Mouse (Mus musculus) myocyte (in vitro differentiated cells): ENCODE measurements at regions not wholly inside any gene's neighbourhood (a gene's known extent, or its start where the extent isn't known, plus 50 kb on each side); places are given as distances from the start of the nearest gene placed in this dataset.

Experiments used
- CEBPB ChIP-seq: IDR thresholded peaks from 2 replicates; pipeline ENCODE4 v1.6.1; 2011; ENCODE audit warnings: mild to moderate bottlenecking, moderate library complexity; ENCODE audit not compliant: poor library complexity, insufficient read depth, severe bottlenecking
- E2F4 ChIP-seq: IDR thresholded peaks from one replicate; pipeline ENCODE4 v1.6.1; 2011; ENCODE audit warnings: mild to moderate bottlenecking, control low read depth, moderate library complexity; ENCODE audit not compliant: insufficient read depth
- MAX ChIP-seq: IDR thresholded peaks from one replicate; pipeline ENCODE4 v1.6.1; 2011; ENCODE audit warnings: low read depth, mild to moderate bottlenecking, control low read depth
- MYOD1 ChIP-seq, 3 experiments: IDR thresholded peaks; one replicate each; pipeline ENCODE4 v1.6.1; 2011; ENCODE audit warnings: control low read depth in 2 of 3, low read depth in 2 of 3, mild to moderate bottlenecking in 2 of 3, moderate library complexity in 1 of 3; ENCODE audit not compliant: insufficient read length in 2 of 3, control insufficient read depth in 1 of 3
- MYOG ChIP-seq, 3 experiments: IDR thresholded peaks; one replicate each; pipeline ENCODE4 v1.6.1; 2011; ENCODE audit warnings: control low read depth in 2 of 3, low read depth in 2 of 3, mild to moderate bottlenecking in 2 of 3; ENCODE audit not compliant: insufficient read length in 2 of 3, control insufficient read depth in 1 of 3, insufficient read depth in 1 of 3
- POLR2A ChIP-seq: IDR thresholded peaks from one replicate; pipeline ENCODE4 v1.6.1; 2011; ENCODE audit warnings: low read depth, mild to moderate bottlenecking, control low read depth, moderate library complexity; ENCODE audit not compliant: insufficient read length
- POLR2AphosphoS2 ChIP-seq: IDR thresholded peaks from one replicate; pipeline ENCODE4 v1.6.1; 2011; ENCODE audit warnings: low read depth, control low read depth; ENCODE audit not compliant: insufficient read length
- REST ChIP-seq: IDR thresholded peaks from one replicate; pipeline ENCODE4 v1.6.1; 2011; ENCODE audit warnings: mild to moderate bottlenecking, control low read depth, moderate library complexity; ENCODE audit not compliant: insufficient read depth, insufficient read length
- SRF ChIP-seq: IDR thresholded peaks from one replicate; pipeline ENCODE4 v1.6.1; 2011; ENCODE audit warnings: low read depth; ENCODE audit not compliant: control insufficient read depth, insufficient read length
- TCF12 ChIP-seq: IDR thresholded peaks from one replicate; pipeline ENCODE4 v1.6.1; 2011; ENCODE audit warnings: mild to moderate bottlenecking, control low read depth; ENCODE audit not compliant: poor library complexity, insufficient read depth, severe bottlenecking
- TCF3 ChIP-seq: IDR thresholded peaks from one replicate; pipeline ENCODE4 v1.6.1; 2011; ENCODE audit warnings: low read depth, control low read depth; ENCODE audit not compliant: insufficient read length
- USF1 ChIP-seq: IDR thresholded peaks from one replicate; pipeline ENCODE4 v1.6.1; 2011; ENCODE audit warnings: low read depth, mild to moderate bottlenecking, control low read depth, moderate library complexity

DNA sequence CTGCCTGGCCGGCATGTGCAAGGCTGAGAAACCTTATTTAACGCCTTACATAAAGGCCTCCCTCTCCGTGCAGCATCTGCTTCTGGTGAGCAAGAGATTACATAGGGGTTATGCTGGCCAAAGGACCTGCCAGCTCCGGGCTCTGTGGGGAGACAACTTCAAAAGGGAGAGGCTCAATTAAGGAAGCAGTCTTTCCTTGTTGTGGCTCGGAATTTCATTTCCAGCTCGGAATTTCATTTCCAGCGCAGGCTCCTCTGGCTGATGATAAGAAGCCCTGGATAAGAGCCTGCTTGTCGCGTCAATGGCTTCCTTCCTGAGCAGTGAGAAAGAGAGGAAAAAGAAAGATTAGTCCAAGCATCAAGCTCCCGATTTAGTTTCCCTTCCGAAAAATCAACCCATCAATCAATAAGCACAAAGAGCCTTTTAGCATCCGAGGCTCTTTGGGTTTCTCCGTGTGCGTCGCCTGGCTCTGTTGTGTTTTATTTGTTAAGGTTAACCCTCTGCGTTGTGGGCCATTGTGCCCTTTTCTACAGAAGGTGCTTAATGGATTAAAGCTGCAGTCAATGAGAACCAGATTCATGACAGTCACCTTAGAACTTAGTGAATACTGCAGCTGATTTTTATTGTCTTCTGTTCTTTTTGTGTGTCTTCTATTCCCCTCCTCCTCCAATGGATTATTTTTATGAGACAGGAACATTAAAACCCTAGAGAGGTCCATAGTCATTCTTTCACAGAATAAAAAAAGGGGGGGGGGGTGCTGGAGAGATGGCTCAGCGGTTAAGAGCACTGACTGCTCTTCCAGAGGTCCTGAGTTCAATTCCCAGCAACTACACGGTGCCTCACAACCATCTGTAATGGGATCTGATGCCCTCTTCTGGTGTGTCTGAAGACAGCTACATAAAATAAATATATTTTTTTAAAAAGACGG lies 218.3 kb downstream of the Myo1b start:
- TF ChIP-seq MYOD1 (IDR thresholded peaks at IDR 0.05; ENCODE audit: control insufficient read depth in 1 of 3, insufficient read length in 2 of 3, low read depth in 2 of 3) = no peak
- no peak for TF ChIP-seq TCF12
- TF ChIP-seq USF1 = no peak
- TF ChIP-seq POLR2AphosphoS2 = no peak
- no peak for TF ChIP-seq POLR2A
- no peak for TF ChIP-seq MAX
- TF ChIP-seq REST = no peak
- no peak for TF ChIP-seq E2F4
- TF ChIP-seq CEBPB = no peak
- no peak for TF ChIP-seq MYOG (IDR thresholded peaks at IDR 0.05; ENCODE audit: control insufficient read depth in 1 of 3, insufficient read depth in 1 of 3, insufficient read length in 2 of 3, low read depth in 2 of 3)
- no peak for TF ChIP-seq TCF3
- no peak for TF ChIP-seq SRF
